Mouse (Mus musculus) testis, adult 10 weeks (tissue): ENCODE measurements around the gene Prrg3. TPM values are rescaled to one million over a fixed set of nuclear protein-coding genes. Genes with fewer than 3 reads are reported as not detected.

ENCODE experiments used
- polyA plus RNA-seq: library from polyadenylated mRNA; stranded (reverse); fragments of 350-450 nt; fragmentation: Illumina TruSeq; extraction: RNeasy Lipid Tissue Mini Kit (QIAGEN cat#74804); gene quantifications from one replicate; pipeline ENCODE4 v1.2.3, GENCODE M21; 2014; ENCODE audit warnings: low read depth, low replicate concordance

Gene Prrg3
- polyA plus RNA-seq = 2.8 TPM

GRCm38 (mm10) chrX:71962073-71963051 is at the start of gene Prrg3:
TSS of gene Prrg3 (plus strand) at chrX:71962624.

DNA sequence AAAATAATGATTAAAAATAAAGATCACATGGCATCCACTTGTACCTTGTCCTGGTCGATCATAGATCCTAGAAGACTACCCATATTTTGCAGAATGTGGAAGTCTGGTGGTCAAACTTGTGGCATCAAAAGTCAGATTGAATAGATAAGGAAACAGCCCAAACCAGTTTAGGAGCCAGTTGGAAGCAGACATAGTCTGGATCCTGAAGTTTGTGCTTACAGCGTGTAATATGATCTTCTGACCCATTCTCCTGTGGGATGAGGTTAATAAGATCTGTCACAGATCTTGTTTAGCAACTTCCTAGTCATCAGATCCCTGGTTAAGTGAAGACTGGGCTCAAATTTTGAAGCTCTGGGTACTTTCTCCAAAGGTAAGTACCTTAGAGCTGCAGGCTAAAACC is 10.3 kb downstream of the Prrg3 start, which contains the start of gene Fate1:
Fate1 (plus strand) TSS at position 301 of the 400 bp plus-strand sequence.

GRCm38 (mm10) chrX:71991549-71991948 is 29.1 kb downstream of the Prrg3 start, which contains the start of gene Cnga2:
TSS of gene Cnga2 (plus strand) at chrX:71991849.

Other genes with a start within 250 kb of the Prrg3 start
- 13.9 TPM for gene Vma21, start 146.7 kb upstream of the Prrg3 start, polyA plus RNA-seq
- gene Gm1141, start 41.6 kb upstream of the Prrg3 start, polyA plus RNA-seq = 211 TPM
- gene Fate1, start 10.4 kb downstream of the Prrg3 start, polyA plus RNA-seq = 0.27 TPM
- gene Cnga2, start 29.2 kb downstream of the Prrg3 start, polyA plus RNA-seq = not detected